Mouse (Mus musculus): ENCODE measurements around the gene Zdhhc6. TPM values are rescaled to one million over a fixed set of nuclear protein-coding genes. Genes with fewer than 3 reads are reported as not detected.
A peak's percentile ranks its signal among the peaks of the same experiment; 100 is the strongest.

The Zdhhc6 gene
- polyA plus RNA-seq (2016; fragmentation: Nextera tagmentation; extraction: Ambion mirVana): 96.8 and 97.2 TPM in 2 replicates

GRCm38 (mm10) chr19:55315452-55316108 lies at the start of gene Zdhhc6:
Gene Zdhhc6 (minus strand): TSS chr19:55316032.
- H3K36me3 ChIP-seq: peaks cover 17% of the 10 kb centered on the region
- under 1% methylated on average over 60 of the region's 60 CpGs for WGBS
- peak within 1 kb of the TSS; percentile 87 for H3K4me2 ChIP-seq (replicated peaks)
- no peaks in the 10 kb centered on the region for H3K9me3 ChIP-seq
- peaks cover 19% of the 10 kb centered on the region for H3K4me1 ChIP-seq
- H3K9ac ChIP-seq: peak within 1 kb of the TSS; percentile 78
- H3K27ac ChIP-seq: peak within 1 kb of the TSS; percentile 89
- H3K4me3 ChIP-seq: peak within 1 kb of the TSS; percentile 92
- no peaks in the 10 kb centered on the region for H3K27me3 ChIP-seq
- peak; percentile 72 for ATAC-seq (ENCODE audit: insufficient number of reproducible peaks, insufficient read depth, low FRiP score, low TSS enrichment)

- Histone ChIP-seq H3K9ac (no peak overlapping the region), H3K9me3 (no peaks in the 10 kb centered on the region), H3K4me1 (no peaks in the 10 kb centered on the region), H3K27ac (no peak overlapping the region), H3K27me3 (no peaks in the 10 kb centered on the region), H3K4me2 (replicated peaks) (no peak overlapping the region), H3K4me3 (no peak overlapping the region), H3K36me3 (no peaks in the 10 kb centered on the region)
- ATAC-seq (ENCODE audit: insufficient number of reproducible peaks, insufficient read depth, low FRiP score, low TSS enrichment): no peak
- 95% methylated on average over 9 of the region's 9 CpGs for WGBS
Measured at GRCm38 (mm10) chr19:55362606-55363005, 46.8 kb upstream of the Zdhhc6 start.

GRCm38 (mm10) chr19:55350673-55351378 lies 35.0 kb upstream of the Zdhhc6 start:
- WGBS: 59% methylated on average over 9 of the region's 9 CpGs
- no peak for ATAC-seq (ENCODE audit: insufficient number of reproducible peaks, insufficient read depth, low FRiP score, low TSS enrichment)
- no peak overlapping the region for H3K4me2 ChIP-seq (replicated peaks)
- no peak overlapping the region for H3K27ac ChIP-seq
- no peaks in the 10 kb centered on the region for H3K9me3 ChIP-seq
- no peak overlapping the region for H3K4me3 ChIP-seq
- peaks cover 7% of the 10 kb centered on the region for H3K4me1 ChIP-seq
- H3K27me3 ChIP-seq: no peaks in the 10 kb centered on the region
- no peaks in the 10 kb centered on the region for H3K36me3 ChIP-seq
- H3K9ac ChIP-seq: no peak overlapping the region

- no peak for ATAC-seq (ENCODE audit: insufficient number of reproducible peaks, insufficient read depth, low FRiP score, low TSS enrichment)
- no peaks in the 10 kb centered on the region for H3K36me3 ChIP-seq
- WGBS: 85% methylated on average over 3 of the region's 3 CpGs
- H3K27me3 ChIP-seq: no peaks in the 10 kb centered on the region
- H3K4me3 ChIP-seq: no peak overlapping the region
- no peaks in the 10 kb centered on the region for H3K9me3 ChIP-seq
- H3K27ac ChIP-seq: no peak overlapping the region
- H3K9ac ChIP-seq: no peak overlapping the region
- peaks cover 7% of the 10 kb centered on the region for H3K4me1 ChIP-seq
- no peak overlapping the region for H3K4me2 ChIP-seq (replicated peaks)
Measured at GRCm38 (mm10) chr19:55348187-55348586, 32.4 kb upstream of the Zdhhc6 start.

- ATAC-seq (ENCODE audit: insufficient number of reproducible peaks, insufficient read depth, low FRiP score, low TSS enrichment): no peak
- H3K36me3 ChIP-seq: no peaks in the 10 kb centered on the region
- no peaks in the 10 kb centered on the region for H3K27me3 ChIP-seq
- 0 out of 2 replicates have a peak, but pooled peaks cover 3% of the 10 kb centered on the region for H3K4me1 ChIP-seq
- no peaks in the 10 kb centered on the region for H3K9me3 ChIP-seq
- H3K9ac ChIP-seq: no peak overlapping the region
- H3K27ac ChIP-seq: no peak overlapping the region
- 86% methylated on average over 9 of the region's 9 CpGs for WGBS
- no peak overlapping the region for H3K4me2 ChIP-seq (replicated peaks)
- no peak overlapping the region for H3K4me3 ChIP-seq
Measured at GRCm38 (mm10) chr19:55343274-55343673, 27.4 kb upstream of the Zdhhc6 start.

- Histone ChIP-seq H3K9ac (no peak overlapping the region), H3K9me3 (no peaks in the 10 kb centered on the region), H3K27me3 (no peaks in the 10 kb centered on the region), H3K4me2 (replicated peaks) (no peak overlapping the region), H3K4me3 (no peak overlapping the region), H3K27ac (no peak overlapping the region), H3K36me3 (no peaks in the 10 kb centered on the region), H3K4me1 (0 out of 2 replicates have a peak, but pooled peaks cover 3% of the 10 kb centered on the region)
- ATAC-seq (ENCODE audit: insufficient number of reproducible peaks, insufficient read depth, low FRiP score, low TSS enrichment): no peak
- WGBS: 95% methylated on average over 7 of the region's 7 CpGs
Measured at GRCm38 (mm10) chr19:55342423-55342822, 26.6 kb upstream of the Zdhhc6 start.

- Histone ChIP-seq H3K4me2 (replicated peaks) (no peak overlapping the region), H3K27ac (no peak overlapping the region), H3K9me3 (no peaks in the 10 kb centered on the region), H3K4me3 (no peak overlapping the region), H3K4me1 (0 out of 2 replicates have a peak, but pooled peaks cover 3% of the 10 kb centered on the region), H3K9ac (no peak overlapping the region), H3K27me3 (no peaks in the 10 kb centered on the region), H3K36me3 (no peaks in the 10 kb centered on the region)
- no peak for ATAC-seq (ENCODE audit: insufficient number of reproducible peaks, insufficient read depth, low FRiP score, low TSS enrichment)
- WGBS: 76% methylated on average over 3 of the region's 3 CpGs
Measured at GRCm38 (mm10) chr19:55341377-55341776, 25.5 kb upstream of the Zdhhc6 start.

- H3K27ac ChIP-seq: no peak overlapping the region
- ATAC-seq (ENCODE audit: insufficient number of reproducible peaks, insufficient read depth, low FRiP score, low TSS enrichment): no peak
- no peak overlapping the region for H3K4me3 ChIP-seq
- no peaks in the 10 kb centered on the region for H3K36me3 ChIP-seq
- H3K9me3 ChIP-seq: no peaks in the 10 kb centered on the region
- 91% methylated on average over 6 of the region's 6 CpGs for WGBS
- H3K4me1 ChIP-seq: 0 out of 2 replicates have a peak, but pooled peaks cover 3% of the 10 kb centered on the region
- H3K27me3 ChIP-seq: no peaks in the 10 kb centered on the region
- H3K4me2 ChIP-seq (replicated peaks): no peak overlapping the region
- H3K9ac ChIP-seq: no peak overlapping the region
Measured at GRCm38 (mm10) chr19:55340521-55340920, 24.7 kb upstream of the Zdhhc6 start.

- no peaks in the 10 kb centered on the region for H3K36me3 ChIP-seq
- H3K9ac ChIP-seq: no peak overlapping the region
- H3K4me2 ChIP-seq (replicated peaks): no peak overlapping the region
- no peaks in the 10 kb centered on the region for H3K9me3 ChIP-seq
- no peak for ATAC-seq (ENCODE audit: insufficient number of reproducible peaks, insufficient read depth, low FRiP score, low TSS enrichment)
- 0 out of 2 replicates have a peak, but pooled peaks cover 3% of the 10 kb centered on the region for H3K4me1 ChIP-seq
- H3K27me3 ChIP-seq: no peaks in the 10 kb centered on the region
- no peak overlapping the region for H3K27ac ChIP-seq
- no peak overlapping the region for H3K4me3 ChIP-seq
- WGBS: 91% methylated on average over 10 of the region's 10 CpGs
Measured at GRCm38 (mm10) chr19:55337664-55338063, 21.8 kb upstream of the Zdhhc6 start.

- Histone ChIP-seq H3K27ac (no peak overlapping the region), H3K4me3 (no peak overlapping the region), H3K4me2 (replicated peaks) (no peak overlapping the region), H3K36me3 (0 out of 2 replicates have a peak, but pooled peaks cover 2% of the 10 kb centered on the region), H3K9ac (no peak overlapping the region), H3K4me1 (0 out of 2 replicates have a peak, but pooled peaks cover 3% of the 10 kb centered on the region), H3K27me3 (no peaks in the 10 kb centered on the region), H3K9me3 (no peaks in the 10 kb centered on the region)
- 77% methylated on average over 9 of the region's 9 CpGs for WGBS
- ATAC-seq (ENCODE audit: insufficient number of reproducible peaks, insufficient read depth, low FRiP score, low TSS enrichment): no peak
Measured at GRCm38 (mm10) chr19:55337066-55337465, 21.2 kb upstream of the Zdhhc6 start.

- Histone ChIP-seq H3K27me3 (no peaks in the 10 kb centered on the region), H3K27ac (no peak overlapping the region), H3K4me1 (no peaks in the 10 kb centered on the region), H3K4me3 (no peak overlapping the region), H3K36me3 (0 out of 2 replicates have a peak, but pooled peaks cover 6% of the 10 kb centered on the region), H3K9ac (no peak overlapping the region), H3K9me3 (no peaks in the 10 kb centered on the region), H3K4me2 (replicated peaks) (no peak overlapping the region)
- 90% methylated on average over 12 of the region's 12 CpGs for WGBS
- ATAC-seq (ENCODE audit: insufficient number of reproducible peaks, insufficient read depth, low FRiP score, low TSS enrichment): no peak
Measured at GRCm38 (mm10) chr19:55336441-55336840, 20.6 kb upstream of the Zdhhc6 start.

- no peaks in the 10 kb centered on the region for H3K27me3 ChIP-seq
- H3K4me3 ChIP-seq: no peak overlapping the region
- 0 out of 2 replicates have a peak, but pooled peaks cover 6% of the 10 kb centered on the region for H3K36me3 ChIP-seq
- no peak overlapping the region for H3K27ac ChIP-seq
- H3K9ac ChIP-seq: no peak overlapping the region
- 97% methylated on average over 1 of the region's 1 CpGs for WGBS
- H3K4me1 ChIP-seq: no peaks in the 10 kb centered on the region
- no peaks in the 10 kb centered on the region for H3K9me3 ChIP-seq
- H3K4me2 ChIP-seq (replicated peaks): no peak overlapping the region
- ATAC-seq (ENCODE audit: insufficient number of reproducible peaks, insufficient read depth, low FRiP score, low TSS enrichment): no peak
Measured at GRCm38 (mm10) chr19:55335881-55336280, 20.0 kb upstream of the Zdhhc6 start.
